In the genomic region with DNA sequence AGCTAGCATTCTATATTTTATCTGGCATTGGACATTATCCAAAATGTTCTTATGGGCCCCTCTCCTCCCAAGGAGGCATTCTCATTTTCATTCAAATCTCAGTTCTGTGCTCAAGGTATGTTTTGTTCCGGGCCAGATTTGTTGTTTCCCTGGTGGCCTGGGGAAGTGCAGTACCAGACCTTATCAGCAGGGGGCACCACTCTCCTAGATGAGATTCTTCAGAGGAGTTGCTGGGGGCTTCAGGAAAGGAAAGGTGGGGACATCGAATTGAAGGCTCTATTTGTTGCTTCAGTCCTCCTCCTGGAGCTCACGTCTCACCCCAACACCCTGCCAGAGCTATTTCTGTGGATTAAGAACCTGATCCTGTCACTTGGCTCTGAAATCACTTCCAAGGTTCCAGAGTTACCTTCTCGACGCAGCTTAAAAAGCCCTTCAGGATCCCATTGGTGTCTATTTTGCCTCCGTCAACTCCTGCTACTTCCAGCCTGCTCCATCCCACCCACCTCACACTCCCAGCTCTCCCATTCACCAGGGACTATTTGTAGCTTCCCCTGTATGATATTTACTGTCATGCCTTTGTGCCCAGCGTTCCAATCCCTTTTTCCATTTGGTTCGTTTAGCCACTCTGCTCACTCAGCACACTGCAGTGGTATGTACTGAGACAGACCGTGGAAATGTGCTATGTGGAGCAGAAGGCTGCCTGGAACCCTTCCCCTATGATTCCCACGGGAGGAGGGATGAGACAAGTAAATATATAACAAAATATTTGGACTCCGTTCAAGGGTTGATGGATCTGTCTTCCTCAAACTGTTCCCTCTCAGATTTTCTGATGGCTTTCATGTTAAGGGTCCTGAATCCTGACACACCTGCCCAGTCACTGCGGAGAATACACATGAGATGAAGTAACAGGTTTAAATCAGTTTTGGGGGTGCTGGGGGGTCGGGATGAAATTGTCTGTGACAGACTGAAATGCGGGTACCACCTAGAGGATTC, we compare ENCODE assay signal across 8 mouse cellular contexts. TPM values are rescaled to one million over a fixed set of nuclear protein-coding genes. Genes with fewer than 3 reads are reported as not detected.
DNase-seq lines count a peak whose midpoint lies in the region; ATAC-seq lines count a peak whose summit lies in the region.

No protein-coding gene starts in this region.

- no peak for ATAC-seq in cerebellum, adult (ENCODE audit: insufficient number of reproducible peaks, low FRiP score, low TSS enrichment)

- intact Hi-C loops in gastrocnemius, postnatal 14 days (cut with DNase I; ENCODE audit: low total_unique reads): no loop called here

- DNase-seq in cerebellum, adult 11 months: peak; percentile 76
- peak; percentile 76 for DNase-seq in ZHBTc4 (ENCODE audit: low read depth, low spot score)
- peak; percentile 83 for DNase-seq in embryo, embryonic 10 days (ENCODE audit: low spot score)
- DNase-seq in gastrocnemius, postnatal 14 days: peak; percentile 70
- DNase-seq in layer of hippocampus, adult 9-10 months (ENCODE audit: low spot score): peak; percentile 62
- DNase-seq in lung, postnatal 25 days (ENCODE audit: low spot score): peak; percentile 68
- peak; percentile 55 for DNase-seq in spleen, adult 12 weeks (ENCODE audit: low spot score)

RNA-seq across cellular contexts. Expression of a gene that starts 13.6 kb away (rescaled TPM):
- 10 to 100 TPM; 36.6 to 37.8 TPM for total RNA-seq in gastrocnemius, postnatal 14 days (2021)

RNA-seq across cellular contexts. Expression of a gene that starts 15.7 kb away (rescaled TPM):
- 100 to 1,000 TPM; 173 to 190 TPM for total RNA-seq in gastrocnemius, postnatal 14 days (2021)
